Mouse (Mus musculus) intestine, embryonic 16.5 days (tissue): Measurements from ENCODE around the gene Ralgps1. TPM values are rescaled to one million over a fixed set of nuclear protein-coding genes. Genes with fewer than 3 reads are reported as not detected.
"Not testable (repeated sequence)": the region's sequence is repeated elsewhere in the genome, so short reads cannot be mapped to it uniquely, and the experiment has no call there.

Experiments
- ATAC-seq: fragments of 200-750 bp; cut with Nextera tagmentation; 2 replicates; pipeline ENCODE4 v1.8.0; 2017; ENCODE audit warnings: moderate TSS enrichment, moderate library complexity
- H3K27ac ChIP-seq: fragments of 300-500 bp; sonication (generic); 2 replicates; pipeline ENCODE4 v1.5.1; 2014; ENCODE audit warnings: mild to moderate bottlenecking, low read length
- H3K27me3 ChIP-seq: fragments of 300-500 bp; sonication (generic); replicated peaks from 2 replicates; pipeline ENCODE4 v1.6.1; 2014; ENCODE audit warnings: low read length, control low read depth, mixed read lengths; ENCODE audit not compliant: control insufficient read depth, insufficient read depth
- H3K36me3 ChIP-seq: fragments of 300-500 bp; sonication (generic); 2 replicates; pipeline ENCODE4 v1.6.1; 2014; ENCODE audit warnings: low read length, control low read depth; ENCODE audit not compliant: control insufficient read depth, insufficient read depth
- H3K4me1 ChIP-seq: fragments of 300-500 bp; sonication (generic); 2 replicates; pipeline ENCODE4 v1.6.1; 2014; ENCODE audit warnings: low read length, control low read depth, mixed read lengths; ENCODE audit not compliant: control insufficient read depth, insufficient read depth
- H3K4me2 ChIP-seq: fragments of 300-500 bp; sonication (generic); 2 replicates; pipeline ENCODE4 v1.6.1; 2014; ENCODE audit warnings: low read depth, low read length, control low read depth
- H3K4me3 ChIP-seq: fragments of 300-500 bp; sonication (generic); 2 replicates; pipeline ENCODE4 v1.5.1; 2014; ENCODE audit warnings: mild to moderate bottlenecking, low read length
- H3K9ac ChIP-seq: fragments of 300-500 bp; sonication (generic); 2 replicates; pipeline ENCODE4 v1.6.1; 2014; ENCODE audit warnings: low read depth, low read length
- H3K9me3 ChIP-seq: fragments of 300-500 bp; sonication (generic); 2 replicates; pipeline ENCODE4 v1.6.1; 2016; ENCODE audit warnings: low read length, control low read depth; ENCODE audit not compliant: control insufficient read depth
- WGBS: fragments of 180-500 bp; shearing (Covaris S2); extraction: QIAGEN DNeasy Blood & Tissue Kit; methylation state at CpG from one replicate; pipeline ENCODE4 v1.1.7; 2014; 5-methylcytosine and 5-hydroxymethylcytosine counted together
- polyA plus RNA-seq: library from polyadenylated mRNA; unstranded; fragments of >200 nt; fragmentation: Nextera tagmentation; extraction: Ambion mirVana; gene quantifications from 2 replicates; pipeline ENCODE4 v1.2.1, GENCODE M21; 2015

The Ralgps1 gene
- polyA plus RNA-seq, 1 experiment from 2014 or later, result 6.3 TPM

DNA sequence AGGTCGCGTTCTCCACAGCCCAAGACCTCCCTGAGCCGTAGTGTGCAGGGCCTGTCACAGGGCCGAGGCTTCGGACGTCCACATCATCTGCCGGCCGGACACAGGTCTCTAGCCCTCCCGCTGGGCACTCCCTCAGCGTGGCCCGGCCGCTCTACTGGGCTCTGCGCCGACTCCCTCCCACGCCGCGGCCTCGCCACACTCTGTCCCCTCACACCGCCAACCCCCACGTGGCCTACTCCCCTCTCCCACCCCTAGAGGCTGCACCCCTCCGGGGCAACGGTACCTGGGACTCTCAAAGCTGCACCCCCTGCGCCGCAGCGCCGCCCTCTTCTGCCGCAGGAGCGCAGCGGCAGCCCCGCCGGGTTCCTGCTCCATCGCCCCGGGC is 241.2 kb downstream of the Ralgps1 start:
- peaks cover 3% of the 10 kb centered on the region; the same call in 1 of the 2 replicates for H3K27me3 ChIP-seq

DNA sequence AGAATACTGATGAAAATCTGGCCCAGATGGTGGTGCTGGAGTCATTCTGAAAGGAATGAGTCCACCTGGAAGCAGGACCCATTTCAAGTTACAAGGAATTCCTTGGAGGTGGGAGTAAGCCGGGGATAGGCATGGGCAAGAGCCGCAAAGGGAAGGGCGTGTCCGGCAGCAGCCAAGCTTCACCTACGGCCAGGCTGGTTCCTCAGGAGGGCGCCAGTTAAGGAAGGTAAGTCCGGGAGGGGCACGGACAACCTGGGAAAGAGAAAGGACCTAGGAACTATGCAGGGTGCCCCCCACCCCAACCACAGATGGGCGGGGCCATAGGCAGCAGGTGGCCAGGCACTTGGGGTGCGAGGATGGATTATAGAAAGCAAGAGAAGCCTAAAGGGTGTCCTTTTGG is 241.6 kb downstream of the Ralgps1 start:
- peaks cover 9% of the 10 kb centered on the region for H3K4me1 ChIP-seq
- no peak overlapping the region for H3K27ac ChIP-seq
- 3% methylated on average over 10 of the region's 10 CpGs for WGBS
- H3K4me2 ChIP-seq, result peak overlapping the region; percentile 99
- no peaks in the 10 kb centered on the region for H3K36me3 ChIP-seq
- no peak for ATAC-seq
- peak overlapping the region; percentile 84 for H3K4me3 ChIP-seq
- H3K9me3 ChIP-seq, result no peaks in the 10 kb centered on the region
- peak overlapping the region; percentile 79 for H3K9ac ChIP-seq
- H3K27me3 ChIP-seq, result peaks cover 3% of the 10 kb centered on the region; the same call in 1 of the 2 replicates

More for the DNA sequence above, 241.2 kb downstream of the Ralgps1 start:
- peak; percentile 21 for ATAC-seq
- peak overlapping the region; percentile 79 for H3K9ac ChIP-seq
- 0% methylated on average over 33 of the region's 33 CpGs for WGBS
- H3K4me2 ChIP-seq, result peak overlapping the region; percentile 99
- peak overlapping the region; percentile 84 for H3K4me3 ChIP-seq
- no peaks in the 10 kb centered on the region for H3K36me3 ChIP-seq
- no peak overlapping the region for H3K27ac ChIP-seq
- H3K4me1 ChIP-seq, result peaks cover 9% of the 10 kb centered on the region
- H3K9me3 ChIP-seq, result no peaks in the 10 kb centered on the region

GRCm38 (mm10) chr2:33129005-33129404 is 242.3 kb downstream of the Ralgps1 start:
- H3K4me2 ChIP-seq, result no peak overlapping the region
- WGBS, result 67% methylated on average over 2 of the region's 2 CpGs

DNA sequence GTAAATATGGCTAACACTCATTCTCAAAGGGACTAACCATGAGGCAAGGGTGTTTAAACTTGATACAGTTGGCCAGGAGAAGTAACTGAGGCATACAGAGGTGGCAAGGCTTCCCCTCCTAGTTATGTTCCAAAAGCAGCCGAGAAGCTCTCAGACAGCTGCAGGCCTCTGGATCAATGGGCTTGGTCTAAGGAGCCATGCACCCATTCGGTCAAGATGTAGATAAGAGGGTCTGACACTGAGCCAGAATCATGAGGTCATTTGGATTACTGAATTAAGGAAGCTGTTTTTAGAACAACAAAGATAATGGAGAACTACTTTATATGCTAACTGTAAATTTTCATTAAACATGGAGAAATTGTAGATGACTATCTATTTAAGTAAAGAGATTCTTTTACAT is 244.0 kb downstream of the Ralgps1 start:
- Histone ChIP-seq H3K4me1 (peaks cover 9% of the 10 kb centered on the region), H3K9me3 (no peaks in the 10 kb centered on the region), H3K27me3 (0 out of 2 replicates have a peak, but pooled peaks cover under 1% of the 10 kb centered on the region), H3K4me2 (no peak overlapping the region), H3K9ac (no peak overlapping the region), H3K36me3 (no peaks in the 10 kb centered on the region), H3K27ac (no peak overlapping the region), H3K4me3 (no peak overlapping the region)
- ATAC-seq, result no peak
- 59% methylated on average over 2 of the region's 2 CpGs for WGBS

More at GRCm38 (mm10) chr2:33129005-33129404, 242.3 kb downstream of the Ralgps1 start:
- ATAC-seq, result no peak
- Histone ChIP-seq H3K4me1 (peaks cover 9% of the 10 kb centered on the region), H3K27ac (no peak overlapping the region), H3K27me3 (peaks cover 3% of the 10 kb centered on the region; the same call in 1 of the 2 replicates), H3K9me3 (no peaks in the 10 kb centered on the region), H3K36me3 (no peaks in the 10 kb centered on the region), H3K9ac (no peak overlapping the region), H3K4me3 (no peak overlapping the region)

- Histone ChIP-seq H3K36me3 (no peaks in the 10 kb centered on the region), H3K27me3 (no peaks in the 10 kb centered on the region), H3K9me3 (no peaks in the 10 kb centered on the region), H3K4me1 (peaks cover 5% of the 10 kb centered on the region; the same call in 1 of the 2 replicates), H3K4me3 (no peak overlapping the region), H3K9ac (no peak overlapping the region), H3K4me2 (no peak overlapping the region), H3K27ac (no peak overlapping the region)
- 74% methylated on average over 6 of the region's 6 CpGs for WGBS
- no peak for ATAC-seq
These were observed 248.4 kb downstream of the Ralgps1 start for GRCm38 (mm10) chr2:33122856-33123255.

DNA sequence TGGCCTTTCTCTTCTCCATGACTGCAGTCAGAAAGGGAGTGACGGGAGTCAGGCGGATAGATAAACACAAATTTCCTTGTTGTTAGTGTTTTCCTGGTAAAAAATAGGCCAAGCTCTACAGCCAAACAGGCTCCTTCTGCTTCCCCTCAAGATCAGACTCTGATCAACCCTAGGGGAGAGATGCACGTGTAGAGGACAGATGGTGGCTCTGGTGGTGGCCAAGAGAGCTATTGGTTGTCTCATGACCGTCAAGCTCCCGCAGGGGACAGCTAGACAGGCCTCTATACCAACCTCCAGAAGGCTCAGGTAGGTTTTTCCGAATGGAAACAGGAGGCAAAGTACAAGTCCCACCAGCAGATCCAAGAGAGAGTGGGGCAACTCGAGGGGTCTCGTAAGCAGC is 270.8 kb downstream of the Ralgps1 start:
- Histone ChIP-seq H3K27ac (no peak overlapping the region), H3K9me3 (no peaks in the 10 kb centered on the region), H3K4me3 (no peak overlapping the region), H3K36me3 (no peaks in the 10 kb centered on the region), H3K4me2 (no peak overlapping the region), H3K27me3 (no peaks in the 10 kb centered on the region), H3K9ac (no peak overlapping the region), H3K4me1 (no peaks in the 10 kb centered on the region)
- ATAC-seq, result no peak
- 83% methylated on average over 8 of the region's 8 CpGs for WGBS

DNA sequence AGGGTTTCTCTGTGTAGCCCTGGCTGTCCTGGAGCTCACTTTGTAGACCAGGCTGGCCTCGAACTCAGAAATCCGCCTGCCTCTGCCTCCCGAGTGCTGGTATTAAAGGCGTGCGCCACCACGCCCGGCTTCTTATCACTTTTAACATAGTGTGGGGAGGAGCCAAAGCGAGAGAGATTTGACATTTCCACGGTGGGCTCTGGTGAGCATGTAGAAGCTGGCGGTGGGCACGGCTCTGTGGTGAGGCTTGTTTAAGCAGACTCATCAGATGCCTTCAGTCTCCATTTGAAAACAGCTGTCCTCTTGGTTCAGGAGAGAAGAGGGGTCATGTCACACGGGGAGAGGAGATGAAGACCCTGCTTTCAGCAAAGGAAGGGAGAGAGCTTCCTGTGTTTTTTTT is 274.0 kb downstream of the Ralgps1 start:
- not testable (repeated sequence) for H3K4me1 ChIP-seq, ATAC-seq, H3K9me3 ChIP-seq, H3K27ac ChIP-seq, H3K36me3 ChIP-seq, H3K4me3 ChIP-seq, H3K9ac ChIP-seq, H3K27me3 ChIP-seq, H3K4me2 ChIP-seq
- 86% methylated on average over 12 of the region's 12 CpGs for WGBS

GRCm38 (mm10) chr2:33095221-33095671 is 276.0 kb downstream of the Ralgps1 start:
- Histone ChIP-seq H3K9me3 (no peaks in the 10 kb centered on the region), H3K27ac (no peak overlapping the region), H3K4me2 (no peak overlapping the region), H3K9ac (no peak overlapping the region), H3K4me1 (no peaks in the 10 kb centered on the region), H3K4me3 (no peak overlapping the region), H3K36me3 (no peaks in the 10 kb centered on the region), H3K27me3 (no peaks in the 10 kb centered on the region)
- no peak for ATAC-seq
- WGBS, result 69% methylated on average over 10 of the region's 10 CpGs

DNA sequence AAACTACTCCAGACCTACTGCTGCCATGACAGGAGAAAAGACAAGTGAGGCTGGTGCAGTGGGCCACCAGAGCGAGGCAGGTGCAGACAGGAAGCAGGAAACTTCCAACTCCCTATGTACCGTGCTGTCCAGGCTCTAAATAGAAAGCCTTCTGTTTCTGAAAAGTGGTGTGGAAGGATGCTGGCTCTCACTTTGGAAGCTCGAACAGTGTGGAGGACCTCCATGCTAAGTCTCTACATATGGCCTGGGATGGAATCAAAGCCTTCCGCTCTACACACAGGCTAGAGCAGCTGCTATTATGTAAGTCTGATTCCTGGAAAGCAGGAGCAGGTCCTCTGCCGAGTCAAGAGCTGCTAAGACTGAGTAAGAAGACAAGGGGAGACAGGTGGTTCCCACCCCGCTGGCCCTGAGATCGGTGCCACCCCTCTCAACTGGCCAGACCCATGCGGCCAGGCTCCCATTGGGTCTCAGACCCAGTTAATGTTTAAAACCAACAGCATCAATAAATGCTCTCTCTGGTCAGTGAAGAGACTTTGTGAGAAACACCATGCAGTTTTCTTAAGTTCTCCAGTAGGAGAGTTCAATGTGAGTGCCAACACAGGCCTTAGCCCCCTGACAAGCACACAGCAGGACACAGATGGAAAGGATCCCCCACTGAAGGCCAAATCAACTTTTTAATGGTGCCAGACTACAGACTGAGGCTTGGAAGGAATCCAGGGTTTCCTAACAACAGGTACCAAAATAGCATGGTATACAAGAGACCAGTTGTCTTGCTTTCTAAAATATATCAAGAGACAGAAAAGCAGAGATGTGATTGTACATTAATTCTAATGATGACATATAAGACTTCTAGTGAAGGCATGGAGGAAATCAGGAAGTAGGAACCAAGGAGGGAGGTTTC is 280.4 kb downstream of the Ralgps1 start:
- no peak for ATAC-seq
- no peaks in the 10 kb centered on the region for H3K36me3 ChIP-seq
- H3K4me1 ChIP-seq, result no peaks in the 10 kb centered on the region
- H3K4me3 ChIP-seq, result no peak overlapping the region
- WGBS, result 81% methylated on average over 8 of the region's 8 CpGs
- no peaks in the 10 kb centered on the region for H3K27me3 ChIP-seq
- no peak overlapping the region for H3K4me2 ChIP-seq
- H3K9ac ChIP-seq, result no peak overlapping the region
- no peaks in the 10 kb centered on the region for H3K9me3 ChIP-seq
- H3K27ac ChIP-seq, result no peak overlapping the region
